18 mouse cellular contexts compared by ENCODE assay signal in the genomic region with DNA sequence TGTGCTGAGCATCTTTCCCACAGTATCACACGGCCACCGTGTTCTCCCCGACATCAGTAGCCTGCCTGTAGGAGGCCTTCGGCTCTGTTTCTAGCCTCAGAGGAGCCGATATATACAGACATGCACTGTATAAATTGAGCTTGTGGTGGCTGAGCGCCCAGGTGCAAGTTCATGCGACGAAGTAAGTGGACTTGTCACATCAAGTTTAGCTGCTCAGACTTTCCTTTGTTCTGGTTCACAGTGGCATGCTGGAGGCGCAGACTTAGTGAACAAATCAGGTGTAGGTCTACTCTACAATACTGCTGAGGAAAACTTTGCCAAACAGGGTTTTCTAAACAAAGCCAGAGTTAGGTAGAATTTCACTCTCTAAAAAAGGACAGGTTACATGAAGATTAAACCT. TPM values are rescaled to one million over a fixed set of nuclear protein-coding genes. Genes with fewer than 3 reads are reported as not detected.
DNase-seq lines count a peak whose midpoint lies in the region; ATAC-seq and TF ChIP-seq lines count a peak whose summit lies in the region.
"Had no signal": no experiment of that assay in that cellular context is flagged by ENCODE, and none has a peak within 500 bp of the region (broad histone marks: within the 10 kb centered on the region; RNA-seq: fewer than 3 reads in every experiment).

No protein-coding gene starts in this region.

- H3K4me1 ChIP-seq in forebrain, embryonic 12.5 days, result peaks cover 13% of the 10 kb centered on the region; the same call in 1 of the 2 replicates
- H3K4me1 ChIP-seq in forebrain, embryonic 11.5 days (replicated peaks; ENCODE audit: control insufficient read depth, insufficient read depth, low read length), result no peaks in the 10 kb centered on the region
- H3K4me1 ChIP-seq in thymus, adult 2 months (replicated peaks; ENCODE audit: control insufficient read depth, insufficient read depth, low read length), result peaks cover 21% of the 10 kb centered on the region
- no peaks in the 10 kb centered on the region for H3K4me1 ChIP-seq in stomach, postnatal 0 days (replicated peaks; ENCODE audit: control insufficient read depth, insufficient read depth)

- no peak for DNase-seq in forebrain, embryonic 11.5 days (ENCODE audit: low spot score)
- peak; percentile 6 for DNase-seq in thymus, adult 2 months
- no peak for DNase-seq in thymus, postnatal 10 days (ENCODE audit: low spot score in 2 of 2)
- peak; percentile 83 for DNase-seq in fat pad, adult 2 months (ENCODE audit: extremely low read depth, low read depth, low spot score)
- no peak for DNase-seq in stomach, postnatal 0 days (ENCODE audit: low spot score)
- no peak for DNase-seq in layer of hippocampus, adult 8-10 months (ENCODE audit: low spot score in 2 of 2)
- DNase-seq in gastrocnemius, postnatal 10 days, result no peak
- DNase-seq: cerebellum, adult 9-11 months; gastrocnemius, postnatal 36 days; lung, postnatal 10 days; right cerebral cortex, postnatal 14 days had no signal

- no peak for TF ChIP-seq POLR2A in thymus, adult 2 months (IDR thresholded peaks at IDR 0.05; ENCODE audit: control insufficient read depth, extremely low read depth, insufficient read depth, low read length, poor library complexity)

- no peak for TF ChIP-seq CTCF in thymus, adult 2 months (IDR thresholded peaks at IDR 0.05; ENCODE audit: borderline replicate concordance, control insufficient read depth, extremely low read depth, insufficient read depth, low read length, poor library complexity)
- no peak for TF ChIP-seq CTCF in stomach, postnatal 0 days (IDR thresholded peaks at IDR 0.05; ENCODE audit: low read depth)

- no peak overlapping the region for H3K4me3 ChIP-seq in forebrain, embryonic 12.5 days (replicated peaks)
- H3K4me3 ChIP-seq in forebrain, embryonic 11.5 days (ENCODE audit: low read depth, low read length), result no peak overlapping the region
- H3K4me3 ChIP-seq in thymus, adult 2 months (ENCODE audit: control insufficient read depth, insufficient read depth, low read length), result no peak overlapping the region
- H3K4me3 ChIP-seq in stomach, postnatal 0 days (ENCODE audit: low read depth, low read length), result no peak overlapping the region
- H3K4me3 ChIP-seq: erythroblast, embryonic 14.5 days; heart, embryonic 15.5 days; hindbrain, embryonic 10.5 days; liver, embryonic 15.5 days; stomach, embryonic 15.5 days had no signal

- no peak for TF ChIP-seq EP300 in stomach, postnatal 0 days (optimal IDR thresholded peaks at IDR 0.05)

- 0 out of 2 replicates have a peak overlapping the region, but pooled peaks have one; percentile 11 for H3K27ac ChIP-seq in forebrain, embryonic 12.5 days
- H3K27ac ChIP-seq in forebrain, embryonic 11.5 days (ENCODE audit: low read depth, low read length), result no peak overlapping the region
- H3K27ac ChIP-seq in thymus, adult 2 months (ENCODE audit: control insufficient read depth, insufficient read depth, low read length), result no peak overlapping the region
- 0 out of 2 replicates have a peak overlapping the region, but pooled peaks have one; percentile 25 for H3K27ac ChIP-seq in stomach, postnatal 0 days (replicated peaks)
- H3K27ac ChIP-seq: heart, embryonic 15.5 days; hindbrain, embryonic 10.5 days; liver, embryonic 15.5 days had no signal

- ATAC-seq in forebrain, embryonic 12.5 days (ENCODE audit: low FRiP score), result no peak
- ATAC-seq in forebrain, embryonic 11.5 days (replicated peaks; ENCODE audit: low FRiP score), result no peak
- ATAC-seq in stomach, postnatal 0 days (ENCODE audit: low FRiP score, low TSS enrichment), result no peak
- ATAC-seq: CD4-positive, CD25-positive, alpha-beta regulatory T cell, adult 4 months had no signal

- H3K4me2 ChIP-seq in forebrain, embryonic 12.5 days, result no peak overlapping the region
- H3K4me2 ChIP-seq in forebrain, embryonic 11.5 days (ENCODE audit: low read depth, low read length, severe bottlenecking), result no peak overlapping the region
- no peak overlapping the region for H3K4me2 ChIP-seq in stomach, postnatal 0 days (replicated peaks; ENCODE audit: low read depth)
- H3K4me2 ChIP-seq: heart, embryonic 15.5 days; liver, embryonic 15.5 days; stomach, embryonic 15.5 days had no signal

- no peaks in the 10 kb centered on the region for H3K9me3 ChIP-seq in forebrain, embryonic 12.5 days
- H3K9me3 ChIP-seq in forebrain, embryonic 11.5 days (ENCODE audit: control insufficient read depth, low read length), result no peaks in the 10 kb centered on the region
- no peaks in the 10 kb centered on the region for H3K9me3 ChIP-seq in stomach, postnatal 0 days (ENCODE audit: control insufficient read depth, low read length)
- H3K9me3 ChIP-seq: heart, embryonic 15.5 days; hindbrain, embryonic 10.5 days; liver, embryonic 15.5 days; stomach, embryonic 15.5 days had no signal

- no peaks in the 10 kb centered on the region for H3K27me3 ChIP-seq in forebrain, embryonic 12.5 days
- H3K27me3 ChIP-seq in forebrain, embryonic 11.5 days (ENCODE audit: control insufficient read depth, insufficient read depth, low read length), result no peaks in the 10 kb centered on the region
- H3K27me3 ChIP-seq in thymus, adult 2 months (ENCODE audit: control insufficient read depth, insufficient read depth, low read length), result no peaks in the 10 kb centered on the region
- no peaks in the 10 kb centered on the region for H3K27me3 ChIP-seq in stomach, postnatal 0 days (ENCODE audit: control insufficient read depth, insufficient read depth, low read length)
- H3K27me3 ChIP-seq: heart, embryonic 15.5 days; liver, embryonic 15.5 days; stomach, embryonic 15.5 days had no signal

- 0 out of 2 replicates have a peak, but pooled peaks cover 3% of the 10 kb centered on the region for H3K36me3 ChIP-seq in forebrain, embryonic 12.5 days (replicated peaks)
- H3K36me3 ChIP-seq in forebrain, embryonic 11.5 days (ENCODE audit: control insufficient read depth, insufficient read depth, low read length), result no peaks in the 10 kb centered on the region
- no peaks in the 10 kb centered on the region for H3K36me3 ChIP-seq in thymus, adult 2 months (ENCODE audit: control insufficient read depth, insufficient read depth, low read length)
- H3K36me3 ChIP-seq in stomach, postnatal 0 days (ENCODE audit: control insufficient read depth, insufficient read depth, low read length), result no peaks in the 10 kb centered on the region
- H3K36me3 ChIP-seq: heart, embryonic 15.5 days; stomach, embryonic 15.5 days had no signal

- H3K9ac ChIP-seq in forebrain, embryonic 12.5 days, result no peak overlapping the region
- no peak overlapping the region for H3K9ac ChIP-seq in forebrain, embryonic 11.5 days (ENCODE audit: low read length)
- no peak overlapping the region for H3K9ac ChIP-seq in stomach, postnatal 0 days (ENCODE audit: low read length)
- H3K9ac ChIP-seq: heart, embryonic 15.5 days; liver, embryonic 15.5 days; stomach, embryonic 15.5 days had no signal

- WGBS in forebrain, embryonic 12.5 days, result 75% methylated on average over 9 of the region's 9 CpGs
- 81% methylated on average over 9 of the region's 9 CpGs for WGBS in forebrain, embryonic 11.5 days
- 51% methylated on average over 9 of the region's 9 CpGs for WGBS in thymus, adult 2 months
- 50% methylated on average over 9 of the region's 9 CpGs for WGBS in stomach, postnatal 0 days

RNA-seq across cellular contexts. Expression of gene Rab8b, which starts 13.5 kb away (rescaled TPM):
- 50.3 and 50.7 TPM in 2 replicates for polyA plus RNA-seq in forebrain, embryonic 12.5 days (2016; fragmentation: Nextera tagmentation; extraction: Ambion mirVana)
- polyA plus RNA-seq in forebrain, embryonic 11.5 days (2014; fragmentation: Nextera tagmentation; extraction: Ambion mirVana), result 44.1 and 51.7 TPM in 2 replicates
- polyA plus RNA-seq in thymus, adult 2 months (2012; rRNA removed), result 24.7 and 27.6 TPM in 2 replicates
- 9.2 and 9.4 TPM in 2 replicates for polyA plus RNA-seq in stomach, postnatal 0 days (2015; fragmentation: Nextera tagmentation; extraction: Ambion mirVana)
- total RNA-seq in layer of hippocampus, adult 8-10 months (2022), result 10 to 100 TPM; 37.9 to 58.3 (median 47.4) TPM
- 10 to 100 TPM; 12.6 to 15.4 TPM for total RNA-seq in gastrocnemius, postnatal 10 days (2021)

RNA-seq across cellular contexts. Expression of gene Rps27l, which starts 39.9 kb away (rescaled TPM):
- 588 and 598 TPM in 2 replicates for polyA plus RNA-seq in forebrain, embryonic 12.5 days (2016; fragmentation: Nextera tagmentation; extraction: Ambion mirVana)
- polyA plus RNA-seq in forebrain, embryonic 11.5 days (2014; fragmentation: Nextera tagmentation; extraction: Ambion mirVana), result 624 and 676 TPM in 2 replicates
- polyA plus RNA-seq in thymus, adult 2 months (2012; rRNA removed), result 52.2 and 61.1 TPM in 2 replicates
- polyA plus RNA-seq in stomach, postnatal 0 days (2015; fragmentation: Nextera tagmentation; extraction: Ambion mirVana), result 768 and 843 TPM in 2 replicates
- 10 to 100 TPM; 38.7 to 48.0 (median 44.1) TPM for total RNA-seq in layer of hippocampus, adult 8-10 months (2022)
- total RNA-seq in gastrocnemius, postnatal 10 days (2021), result 100 to 1,000 TPM; 215 to 237 TPM

Comparison
In these comparisons a context has a peak if more than half of its experiments do, and no peak if none do; other contexts are left out.
1. H3K27ac ChIP-seq: peak in forebrain, embryonic 12.5 days (single experiment) and stomach, postnatal 0 days (single experiment); none in forebrain, embryonic 11.5 days (single experiment) and thymus, adult 2 months (single experiment).
2. DNase-seq: peak in thymus, adult 2 months (single experiment) and fat pad, adult 2 months (single experiment); none in forebrain, embryonic 11.5 days (single experiment), thymus, postnatal 10 days (0 of 2), stomach, postnatal 0 days (single experiment), layer of hippocampus, adult 8-10 months (0 of 2) and gastrocnemius, postnatal 10 days (single experiment).